Mouse (Mus musculus): ENCODE results near the gene Dip2a. TPM values are rescaled to one million over a fixed set of nuclear protein-coding genes. Genes with fewer than 3 reads are reported as not detected.

The Dip2a gene
- polyA plus RNA-seq, 1 experiment: 12.8 TPM

- no peak for DNase-seq (ENCODE audit: low spot score)
Measured at GRCm38 (mm10) chr10:76246601-76247000, 98.5 kb downstream of the Dip2a start.

- DNase-seq (ENCODE audit: low spot score): no peak
Measured at GRCm38 (mm10) chr10:76245106-76245505, 100.0 kb downstream of the Dip2a start.

GRCm38 (mm10) chr10:76239401-76239800, 105.7 kb downstream of the Dip2a start:
- no peak for DNase-seq (ENCODE audit: low spot score)

GRCm38 (mm10) chr10:76237341-76238225, 107.5 kb downstream of the Dip2a start, which contains the start of gene Prmt2:
Gene Prmt2 (minus strand): TSS chr10:76237865.
- DNase-seq (ENCODE audit: low spot score): peak; percentile 82

GRCm38 (mm10) chr10:76229627-76230026, 115.5 kb downstream of the Dip2a start:
- DNase-seq (ENCODE audit: low spot score): no peak

- DNase-seq (ENCODE audit: low spot score): no peak
Measured at GRCm38 (mm10) chr10:76225944-76226343, 119.1 kb downstream of the Dip2a start.

- DNase-seq (ENCODE audit: low spot score): no peak
Measured at GRCm38 (mm10) chr10:76218240-76218639, 126.9 kb downstream of the Dip2a start.

- DNase-seq (ENCODE audit: low spot score): no peak
Measured at GRCm38 (mm10) chr10:76217056-76217455, 128.0 kb downstream of the Dip2a start.

- DNase-seq (ENCODE audit: low spot score): no peak
Measured at GRCm38 (mm10) chr10:76214161-76214560, 130.9 kb downstream of the Dip2a start.

- no peak for DNase-seq (ENCODE audit: low spot score)
Measured at GRCm38 (mm10) chr10:76212121-76212520, 133.0 kb downstream of the Dip2a start.

GRCm38 (mm10) chr10:76210806-76211205, 134.3 kb downstream of the Dip2a start:
- no peak for DNase-seq (ENCODE audit: low spot score)

Other genes with a start within 250 kb of the Dip2a start
- not detected in 2 replicates for gene Slc5a4b, start 234.3 kb downstream of the Dip2a start, polyA plus RNA-seq (2012; rRNA removed)
- not detected in 2 replicates for gene Slc5a4a, start 197.8 kb downstream of the Dip2a start, polyA plus RNA-seq (2012; rRNA removed)
- 44.5 and 49.6 TPM in 2 replicates for gene Prmt2, start 107.4 kb downstream of the Dip2a start, polyA plus RNA-seq (2012; rRNA removed)
- gene S100b, start 91.4 kb downstream of the Dip2a start, polyA plus RNA-seq (2012; rRNA removed): 8.2 and 10.5 TPM in 2 replicates
- gene AC141477.1, start 95.2 kb upstream of the Dip2a start, polyA plus RNA-seq (2012; rRNA removed): not detected in 2 replicates
- gene Pcnt, start 97.5 kb upstream of the Dip2a start, polyA plus RNA-seq (2012; rRNA removed): 20.5 and 24.7 TPM in 2 replicates
- gene 2610028H24Rik, start 103.8 kb upstream of the Dip2a start, polyA plus RNA-seq (2012; rRNA removed): not detected in 2 replicates
- 32.0 and 32.8 TPM in 2 replicates for gene Mcm3ap, start 123.6 kb upstream of the Dip2a start, polyA plus RNA-seq (2012; rRNA removed)
- 2.4 TPM in 2 replicates for gene Ybey, start 123.8 kb upstream of the Dip2a start, polyA plus RNA-seq (2012; rRNA removed)
- gene Lss, start 186.3 kb upstream of the Dip2a start, polyA plus RNA-seq (2012; rRNA removed): 20.1 and 33.8 TPM in 2 replicates
- 0.10 and 0.15 TPM in 2 replicates for gene Spatc1l, start 217.0 kb upstream of the Dip2a start, polyA plus RNA-seq (2012; rRNA removed)
- gene Ftcd, start 230.4 kb upstream of the Dip2a start, polyA plus RNA-seq (2012; rRNA removed): 0.03 TPM in 1 of 2 replicates, not detected in the other